Mouse (Mus musculus) bone marrow, adult 2 months (tissue): Measurements from ENCODE around the gene S1pr1.

Source experiments
- CTCF ChIP-seq: fragments of 200-500 bp; IDR thresholded peaks from 2 replicates; pipeline ENCODE4 v1.5.1; 2011; ENCODE audit warnings: low read length, control low read depth; ENCODE audit not compliant: control insufficient read depth, insufficient read depth
- POLR2A ChIP-seq: fragments of 200-500 bp; IDR thresholded peaks from 2 replicates; pipeline ENCODE4 v1.6.1; 2011; ENCODE audit warnings: low read depth, mild to moderate bottlenecking, control low read depth, low read length, borderline replicate concordance; ENCODE audit not compliant: control insufficient read depth

GRCm38 (mm10) chr3:115660701-115661460 lies 54.0 kb downstream of the S1pr1 start:
- TF ChIP-seq POLR2A = no peak
- peak; percentile 87 for TF ChIP-seq CTCF
